Mouse (Mus musculus) lung, postnatal 36 days (tissue): ENCODE results near the gene Hdac7.
A peak's percentile ranks its signal among the peaks of the same experiment; 100 is the strongest.
"Not testable (repeated sequence)": the region's sequence is repeated elsewhere in the genome, so short reads cannot be mapped to it uniquely, and the experiment has no call there.

Source experiments
- DNase-seq: peaks from one replicate; pipeline ENCODE4 v3.0.0; 2022; ENCODE audit warnings: mixed read lengths

Hdac7 gene

GRCm38 (mm10) chr15:97844037-97845034, at the start of gene Hdac7:
TSS of gene Hdac7 (minus strand) at chr15:97844502.
- DNase-seq = peak; percentile 68

DNA sequence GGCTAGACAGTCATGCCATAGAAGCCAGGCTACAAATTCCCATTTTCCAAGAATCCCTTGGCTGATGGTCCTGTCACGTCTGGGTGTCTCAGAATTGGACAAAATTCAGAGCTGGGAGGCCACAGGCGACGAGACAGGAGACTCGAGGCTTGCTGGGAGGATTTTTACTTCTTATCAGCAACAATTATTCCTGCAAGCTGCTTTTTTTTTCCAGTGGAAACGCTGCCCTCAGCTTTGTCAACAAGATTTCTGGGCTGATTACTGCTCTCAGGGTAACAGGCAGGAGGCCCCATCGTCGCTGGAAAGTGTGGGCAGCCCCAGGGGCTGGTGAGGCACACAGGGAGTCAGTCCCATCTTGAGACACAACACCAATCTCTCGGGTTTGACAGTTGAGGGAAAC, 48.2 kb upstream of the Hdac7 start:
- no peak for DNase-seq

- no peak for DNase-seq
These were observed 46.1 kb upstream of the Hdac7 start for GRCm38 (mm10) chr15:97890450-97890849.

- DNase-seq = no peak
These were observed 45.7 kb upstream of the Hdac7 start for GRCm38 (mm10) chr15:97890017-97890416.

GRCm38 (mm10) chr15:97887541-97888016, 43.3 kb upstream of the Hdac7 start:
- DNase-seq = no peak

DNA sequence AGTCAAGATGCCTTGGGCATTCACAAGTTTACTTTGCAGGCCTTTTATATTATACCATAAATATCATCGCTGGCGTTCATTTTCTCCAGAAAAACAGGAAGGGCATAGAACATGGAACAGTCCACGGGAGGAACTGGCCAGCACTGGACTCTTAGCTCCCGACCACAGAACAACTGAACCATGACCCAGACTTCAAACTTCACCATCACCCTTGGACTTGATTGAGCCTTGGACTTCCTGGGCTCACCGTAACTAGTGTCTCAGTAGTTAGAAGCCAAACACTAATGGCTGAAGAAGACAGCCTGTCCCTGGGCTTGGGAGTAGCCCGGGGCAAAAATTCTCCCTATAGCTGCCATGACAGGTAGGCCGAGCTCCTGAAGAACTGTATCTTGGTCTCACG, 37.1 kb upstream of the Hdac7 start:
- DNase-seq = no peak

DNA sequence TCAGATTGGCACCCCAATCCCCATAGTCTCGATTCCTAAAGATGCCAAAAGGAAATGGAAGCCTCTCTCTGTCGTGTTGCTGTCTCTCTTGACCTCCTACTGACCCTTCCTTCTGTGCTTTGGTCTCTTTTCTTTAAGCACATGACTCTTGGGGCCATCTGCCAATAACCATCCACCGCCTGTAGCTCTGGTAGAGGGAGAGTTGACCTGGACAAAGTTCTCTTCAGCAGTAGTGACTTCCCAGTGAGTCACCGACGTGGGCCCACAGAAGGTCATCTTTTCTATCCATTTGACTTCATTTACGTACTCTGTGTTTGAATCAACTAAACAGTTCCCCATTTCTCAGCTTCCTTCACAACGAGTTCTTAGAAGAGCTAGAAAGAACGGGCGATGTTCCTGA, 36.1 kb upstream of the Hdac7 start:
- DNase-seq = peak; percentile 21

GRCm38 (mm10) chr15:97878696-97879328, 34.5 kb upstream of the Hdac7 start:
- DNase-seq = peak; percentile 17

GRCm38 (mm10) chr15:97875784-97876183, 31.5 kb upstream of the Hdac7 start:
- DNase-seq = no peak

GRCm38 (mm10) chr15:97873717-97874116, 29.4 kb upstream of the Hdac7 start:
- DNase-seq = no peak

DNA sequence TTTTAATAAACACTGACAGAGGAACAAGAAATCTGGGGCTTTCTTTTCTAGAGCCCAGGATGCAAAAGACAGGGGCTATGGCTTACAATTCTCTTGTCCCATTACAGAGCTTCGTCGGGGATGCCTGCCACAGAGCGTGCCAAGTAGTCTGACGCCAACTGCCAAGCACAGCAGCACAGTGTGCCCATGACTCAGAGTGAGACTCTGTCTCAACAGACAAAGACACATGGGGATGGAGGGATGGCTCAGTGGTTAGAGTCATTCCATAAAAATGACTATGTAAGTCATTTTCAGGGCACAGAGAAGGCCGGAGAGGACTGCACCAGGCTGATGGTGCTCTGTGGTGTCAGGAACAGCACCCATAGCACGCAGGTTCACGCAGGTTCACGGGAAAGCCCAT, 27.9 kb upstream of the Hdac7 start:
- no peak for DNase-seq

DNA sequence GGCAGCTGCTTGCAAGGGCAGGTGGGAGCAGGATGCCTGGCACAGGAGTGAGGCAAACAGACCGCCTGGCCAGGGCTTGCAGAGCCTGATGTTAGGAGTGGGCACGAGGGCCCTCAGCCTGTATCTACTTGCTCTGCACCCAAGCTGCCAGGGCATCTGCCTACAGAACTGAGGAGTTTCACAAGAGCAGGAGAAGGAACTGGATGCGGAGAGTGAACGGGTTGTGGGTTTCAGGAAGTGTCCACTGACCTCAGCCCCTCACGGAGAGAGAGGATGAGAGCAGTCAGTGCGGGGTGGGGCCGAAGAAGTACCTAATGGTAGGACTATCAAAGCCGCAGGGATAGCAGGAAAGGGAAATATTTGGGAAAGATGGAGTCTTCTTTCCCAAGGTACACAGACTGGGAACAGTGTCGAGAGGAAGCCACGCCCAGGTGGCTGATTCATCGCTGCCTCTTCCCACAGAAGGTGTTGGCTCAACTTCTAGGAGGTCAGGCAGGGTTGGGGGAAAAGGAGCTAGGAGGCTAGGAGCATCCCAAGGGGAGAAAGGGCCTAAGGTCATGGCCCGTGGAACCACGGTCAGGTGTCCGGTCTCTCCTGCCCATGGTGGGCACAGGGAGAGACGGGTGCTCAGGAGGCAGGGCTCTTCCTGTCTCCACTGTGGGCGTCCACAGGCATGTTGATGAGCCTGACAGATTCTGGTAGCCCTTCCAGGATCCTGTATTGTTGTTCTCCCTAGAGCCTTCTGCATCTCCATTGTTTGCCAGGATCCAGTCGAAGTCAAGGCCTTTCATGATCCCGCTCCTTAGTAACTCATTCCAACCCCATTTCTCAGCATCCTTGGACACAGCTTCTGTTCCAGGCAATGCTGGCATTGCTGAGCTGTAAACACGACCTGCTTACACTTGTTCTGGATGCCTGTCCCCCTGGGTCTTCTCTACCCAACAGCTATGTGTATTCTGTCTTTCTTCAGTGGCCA, 27.0 kb upstream of the Hdac7 start:
- DNase-seq = no peak

GRCm38 (mm10) chr15:97870116-97870515, 25.8 kb upstream of the Hdac7 start:
- not testable (repeated sequence) for DNase-seq

DNA sequence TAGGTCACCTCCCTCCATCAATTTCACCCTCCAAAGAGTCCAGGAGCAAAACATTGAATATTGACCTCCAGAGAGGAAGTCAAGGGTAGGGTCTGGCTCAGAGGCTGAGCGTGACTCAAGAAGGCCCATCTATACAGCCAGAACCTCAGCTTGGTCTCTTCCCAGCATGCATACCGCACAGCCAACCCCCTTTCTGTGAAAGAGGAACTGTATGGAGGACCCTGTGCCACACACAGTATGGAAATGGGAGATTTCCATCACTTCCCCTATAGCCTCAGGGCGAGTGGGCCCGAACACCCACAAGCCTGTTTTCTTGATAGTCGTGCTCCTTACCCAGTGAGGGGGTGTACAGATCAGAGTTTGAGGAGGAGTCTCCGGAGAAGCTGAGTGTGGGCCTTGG, 24.7 kb upstream of the Hdac7 start:
- no peak for DNase-seq

DNA sequence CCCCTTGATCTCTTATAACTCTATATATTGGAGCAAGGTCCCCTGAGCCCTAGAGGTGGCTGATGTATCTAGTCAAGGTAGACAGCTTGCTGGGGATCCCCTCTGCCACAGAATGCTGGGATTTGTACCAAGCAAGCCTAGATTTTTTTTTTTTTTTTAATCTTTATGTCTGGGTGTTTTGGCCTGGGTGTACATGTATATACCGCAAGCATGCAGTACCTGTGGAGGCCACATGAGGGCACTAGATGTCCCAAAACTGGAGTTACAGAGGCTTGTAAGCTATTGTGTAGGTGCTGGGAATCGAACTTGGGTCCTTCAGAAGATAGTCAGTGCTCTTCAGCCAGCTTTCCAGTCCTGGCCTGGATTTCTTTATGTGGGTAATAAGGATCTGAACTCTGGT, 21.7 kb upstream of the Hdac7 start:
- no peak for DNase-seq

- DNase-seq = no peak
These were observed 20.9 kb upstream of the Hdac7 start for GRCm38 (mm10) chr15:97865175-97865574.

- no peak for DNase-seq
These were observed 20.2 kb upstream of the Hdac7 start for GRCm38 (mm10) chr15:97864361-97865045.

DNA sequence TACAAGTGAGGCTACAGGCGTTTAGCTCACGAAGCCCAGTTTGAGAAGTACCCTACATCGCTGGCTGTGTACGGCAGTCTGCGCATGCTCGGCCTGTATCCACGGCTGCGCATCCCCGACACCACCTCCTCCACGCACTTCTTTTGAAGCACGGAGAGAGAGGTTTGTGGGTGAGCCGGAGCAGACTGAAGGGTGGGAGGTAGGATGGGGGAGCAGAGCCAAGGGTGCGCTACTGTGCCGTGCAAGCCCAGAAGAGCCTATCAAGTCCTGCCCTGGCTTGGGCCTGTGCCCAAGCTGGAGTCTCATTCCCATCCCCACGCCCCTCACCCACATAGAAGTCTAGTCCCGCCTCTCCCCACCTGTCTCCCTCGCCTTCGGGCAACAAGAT, 19.2 kb upstream of the Hdac7 start:
- DNase-seq = no peak

DNA sequence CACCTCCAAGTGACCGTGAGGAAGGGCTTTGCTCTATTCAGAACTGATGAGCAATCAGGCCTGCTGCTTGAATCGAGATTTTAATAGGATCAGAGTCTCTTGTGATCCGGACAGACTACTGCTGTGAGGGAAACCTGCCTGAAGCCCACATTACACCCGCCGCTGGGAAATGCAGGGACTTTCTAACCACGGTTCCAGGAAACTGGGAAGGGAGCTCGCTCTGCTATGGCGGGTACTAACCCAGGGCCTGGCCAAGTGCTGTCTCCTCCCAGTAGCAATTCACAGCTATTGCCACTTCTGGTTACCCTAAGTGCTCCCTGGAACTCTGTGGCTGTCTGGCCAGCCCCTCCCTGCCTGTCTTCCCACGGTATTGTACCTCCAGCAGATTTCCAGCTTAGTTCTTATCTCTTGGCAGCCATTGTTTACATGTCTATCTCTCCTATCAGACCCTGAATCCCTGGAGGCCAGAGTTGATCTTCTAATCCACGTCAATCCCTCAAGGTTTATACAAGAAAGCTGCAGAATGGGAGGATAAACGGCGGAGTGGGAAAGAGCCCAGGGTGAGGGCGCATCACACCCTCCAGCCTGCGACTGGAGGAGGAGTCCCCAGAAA, 18.7 kb upstream of the Hdac7 start:
- no peak for DNase-seq

DNA sequence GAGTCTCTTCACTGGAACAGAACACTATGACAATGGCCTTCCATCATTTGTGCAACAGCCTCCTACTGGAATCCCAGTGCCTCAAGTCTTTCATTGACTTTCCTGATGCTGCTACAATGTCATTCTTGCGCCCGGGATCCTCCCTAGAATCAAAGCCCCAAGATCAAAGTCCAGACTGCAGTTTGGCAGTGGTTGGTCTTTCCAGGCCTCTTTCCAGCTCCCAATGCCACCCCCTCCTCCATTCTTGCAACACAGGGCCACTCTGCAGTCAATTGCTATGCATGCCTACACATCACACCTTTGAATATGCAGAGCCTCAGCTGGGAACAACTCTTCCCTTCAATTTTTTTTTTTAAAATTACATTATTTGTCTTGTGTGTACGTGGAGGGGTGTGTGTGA, 16.1 kb upstream of the Hdac7 start:
- DNase-seq = no peak

- DNase-seq = no peak
These were observed 14.1 kb upstream of the Hdac7 start for GRCm38 (mm10) chr15:97858431-97858830.

GRCm38 (mm10) chr15:97854551-97854950, 10.2 kb upstream of the Hdac7 start:
- DNase-seq = no peak
